Mouse (Mus musculus): ENCODE data around the gene Naa30. TPM values are rescaled to one million over a fixed set of nuclear protein-coding genes. Genes with fewer than 3 reads are reported as not detected.
A peak's percentile ranks its signal among the peaks of the same experiment; 100 is the strongest.
"Not testable (repeated sequence)": the region's sequence is repeated elsewhere in the genome, so short reads cannot be mapped to it uniquely, and the experiment has no call there.

Gene Naa30
- polyA plus RNA-seq, 1 experiment from 2014 or later = 12.2 TPM

GRCm38 (mm10) chr14:49210215-49210614, 38.2 kb downstream of the Naa30 start:
- H3K4me3 ChIP-seq (ENCODE audit: low read depth, low read length); H3K9me3 ChIP-seq (replicated peaks; ENCODE audit: control insufficient read depth, low read length, poor library complexity, severe bottlenecking); H3K36me3 ChIP-seq (ENCODE audit: control insufficient read depth, insufficient read depth, low read length); H3K4me2 ChIP-seq (ENCODE audit: low read length); ATAC-seq; H3K27me3 ChIP-seq (ENCODE audit: control insufficient read depth, insufficient read depth, low read depth, low read length); H3K4me1 ChIP-seq (ENCODE audit: control insufficient read depth, insufficient read depth, low read length); H3K27ac ChIP-seq (ENCODE audit: low read length); H3K9ac ChIP-seq (ENCODE audit: low read depth, low read length): not testable (repeated sequence)
- 92% methylated on average over 3 of the region's 3 CpGs for WGBS

- no peak overlapping the region for H3K4me3 ChIP-seq (ENCODE audit: low read depth, low read length)
- no peak overlapping the region for H3K9ac ChIP-seq (ENCODE audit: low read depth, low read length)
- no peak overlapping the region for H3K27ac ChIP-seq (ENCODE audit: low read length)
- no peaks in the 10 kb centered on the region for H3K27me3 ChIP-seq (ENCODE audit: control insufficient read depth, insufficient read depth, low read depth, low read length)
- WGBS = 66% methylated on average over 7 of the region's 7 CpGs
- no peaks in the 10 kb centered on the region for H3K4me1 ChIP-seq (ENCODE audit: control insufficient read depth, insufficient read depth, low read length)
- no peak overlapping the region for H3K4me2 ChIP-seq (ENCODE audit: low read length)
- H3K36me3 ChIP-seq (ENCODE audit: control insufficient read depth, insufficient read depth, low read length) = no peaks in the 10 kb centered on the region
- H3K9me3 ChIP-seq (replicated peaks; ENCODE audit: control insufficient read depth, low read length, poor library complexity, severe bottlenecking) = no peaks in the 10 kb centered on the region
- no peak for ATAC-seq
These were observed 46.7 kb downstream of the Naa30 start for GRCm38 (mm10) chr14:49218677-49219076.

GRCm38 (mm10) chr14:49219466-49220022, 47.5 kb downstream of the Naa30 start:
- not testable (repeated sequence) for H3K9ac ChIP-seq (ENCODE audit: low read depth, low read length); H3K27ac ChIP-seq (ENCODE audit: low read length); H3K4me2 ChIP-seq (ENCODE audit: low read length); H3K4me3 ChIP-seq (ENCODE audit: low read depth, low read length); ATAC-seq; H3K27me3 ChIP-seq (ENCODE audit: control insufficient read depth, insufficient read depth, low read depth, low read length); H3K36me3 ChIP-seq (ENCODE audit: control insufficient read depth, insufficient read depth, low read length); H3K9me3 ChIP-seq (replicated peaks; ENCODE audit: control insufficient read depth, low read length, poor library complexity, severe bottlenecking); H3K4me1 ChIP-seq (ENCODE audit: control insufficient read depth, insufficient read depth, low read length)
- WGBS = 92% methylated on average over 4 of the region's 4 CpGs

- WGBS = 89% methylated on average over 2 of the region's 2 CpGs
- Histone ChIP-seq H3K4me2 (ENCODE audit: low read length) (no peak overlapping the region), H3K36me3 (ENCODE audit: control insufficient read depth, insufficient read depth, low read length) (no peaks in the 10 kb centered on the region), H3K27me3 (ENCODE audit: control insufficient read depth, insufficient read depth, low read depth, low read length) (no peaks in the 10 kb centered on the region), H3K4me3 (ENCODE audit: low read depth, low read length) (no peak overlapping the region), H3K27ac (ENCODE audit: low read length) (no peak overlapping the region), H3K9me3 (replicated peaks; ENCODE audit: control insufficient read depth, low read length, poor library complexity, severe bottlenecking) (no peaks in the 10 kb centered on the region), H3K9ac (ENCODE audit: low read depth, low read length) (no peak overlapping the region), H3K4me1 (ENCODE audit: control insufficient read depth, insufficient read depth, low read length) (no peaks in the 10 kb centered on the region)
- no peak for ATAC-seq
These were observed 49.7 kb downstream of the Naa30 start for GRCm38 (mm10) chr14:49221771-49222170.

- no peak overlapping the region for H3K27ac ChIP-seq (ENCODE audit: low read length)
- no peak overlapping the region for H3K9ac ChIP-seq (ENCODE audit: low read depth, low read length)
- H3K4me1 ChIP-seq (ENCODE audit: control insufficient read depth, insufficient read depth, low read length) = peaks cover 2% of the 10 kb centered on the region; the same call in 1 of the 2 replicates
- no peaks in the 10 kb centered on the region for H3K36me3 ChIP-seq (ENCODE audit: control insufficient read depth, insufficient read depth, low read length)
- H3K4me3 ChIP-seq (ENCODE audit: low read depth, low read length) = no peak overlapping the region
- ATAC-seq = no peak
- H3K9me3 ChIP-seq (replicated peaks; ENCODE audit: control insufficient read depth, low read length, poor library complexity, severe bottlenecking) = no peaks in the 10 kb centered on the region
- WGBS = 73% methylated on average over 7 of the region's 7 CpGs
- no peaks in the 10 kb centered on the region for H3K27me3 ChIP-seq (ENCODE audit: control insufficient read depth, insufficient read depth, low read depth, low read length)
- no peak overlapping the region for H3K4me2 ChIP-seq (ENCODE audit: low read length)
These were observed 54.4 kb downstream of the Naa30 start for GRCm38 (mm10) chr14:49226471-49226870.

GRCm38 (mm10) chr14:49226986-49227385, 55.0 kb downstream of the Naa30 start:
- H3K36me3 ChIP-seq (ENCODE audit: control insufficient read depth, insufficient read depth, low read length) = no peaks in the 10 kb centered on the region
- H3K9ac ChIP-seq (ENCODE audit: low read depth, low read length) = no peak overlapping the region
- 79% methylated on average over 11 of the region's 11 CpGs for WGBS
- no peak overlapping the region for H3K4me3 ChIP-seq (ENCODE audit: low read depth, low read length)
- H3K4me2 ChIP-seq (ENCODE audit: low read length) = no peak overlapping the region
- H3K9me3 ChIP-seq (replicated peaks; ENCODE audit: control insufficient read depth, low read length, poor library complexity, severe bottlenecking) = no peaks in the 10 kb centered on the region
- peaks cover 2% of the 10 kb centered on the region; the same call in 1 of the 2 replicates for H3K4me1 ChIP-seq (ENCODE audit: control insufficient read depth, insufficient read depth, low read length)
- H3K27ac ChIP-seq (ENCODE audit: low read length) = no peak overlapping the region
- peak; percentile 17; the same call in 1 of the 2 replicates for ATAC-seq
- no peaks in the 10 kb centered on the region for H3K27me3 ChIP-seq (ENCODE audit: control insufficient read depth, insufficient read depth, low read depth, low read length)

GRCm38 (mm10) chr14:49231845-49232244, 59.8 kb downstream of the Naa30 start:
- no peak overlapping the region for H3K4me3 ChIP-seq (ENCODE audit: low read depth, low read length)
- no peak overlapping the region for H3K9ac ChIP-seq (ENCODE audit: low read depth, low read length)
- no peaks in the 10 kb centered on the region for H3K36me3 ChIP-seq (ENCODE audit: control insufficient read depth, insufficient read depth, low read length)
- H3K4me1 ChIP-seq (ENCODE audit: control insufficient read depth, insufficient read depth, low read length) = peaks cover 2% of the 10 kb centered on the region; the same call in 1 of the 2 replicates
- no peak overlapping the region for H3K27ac ChIP-seq (ENCODE audit: low read length)
- H3K4me2 ChIP-seq (ENCODE audit: low read length) = no peak overlapping the region
- no peak for ATAC-seq
- H3K27me3 ChIP-seq (ENCODE audit: control insufficient read depth, insufficient read depth, low read depth, low read length) = no peaks in the 10 kb centered on the region; the same call in 1 of the 2 replicates
- 83% methylated on average over 3 of the region's 3 CpGs for WGBS
- H3K9me3 ChIP-seq (replicated peaks; ENCODE audit: control insufficient read depth, low read length, poor library complexity, severe bottlenecking) = no peaks in the 10 kb centered on the region

GRCm38 (mm10) chr14:49234788-49235515, 62.9 kb downstream of the Naa30 start:
- no peak for ATAC-seq

GRCm38 (mm10) chr14:49238206-49238605, 66.2 kb downstream of the Naa30 start:
- Histone ChIP-seq H3K4me1 (ENCODE audit: control insufficient read depth, insufficient read depth, low read length) (peaks cover 2% of the 10 kb centered on the region; the same call in 1 of the 2 replicates), H3K4me3 (ENCODE audit: low read depth, low read length) (no peak overlapping the region), H3K9ac (ENCODE audit: low read depth, low read length) (no peak overlapping the region), H3K9me3 (replicated peaks; ENCODE audit: control insufficient read depth, low read length, poor library complexity, severe bottlenecking) (no peaks in the 10 kb centered on the region), H3K36me3 (ENCODE audit: control insufficient read depth, insufficient read depth, low read length) (no peaks in the 10 kb centered on the region), H3K4me2 (ENCODE audit: low read length) (no peak overlapping the region), H3K27ac (ENCODE audit: low read length) (no peak overlapping the region), H3K27me3 (ENCODE audit: control insufficient read depth, insufficient read depth, low read depth, low read length) (no peaks in the 10 kb centered on the region; the same call in 1 of the 2 replicates)
- WGBS = 33% methylated on average over 11 of the region's 11 CpGs
- peak; percentile 87 for ATAC-seq

More at GRCm38 (mm10) chr14:49234788-49235515, 62.9 kb downstream of the Naa30 start:
- Histone ChIP-seq H3K27me3 (ENCODE audit: control insufficient read depth, insufficient read depth, low read depth, low read length) (no peaks in the 10 kb centered on the region; the same call in 1 of the 2 replicates), H3K9ac (ENCODE audit: low read depth, low read length) (no peak overlapping the region), H3K9me3 (replicated peaks; ENCODE audit: control insufficient read depth, low read length, poor library complexity, severe bottlenecking) (no peaks in the 10 kb centered on the region), H3K4me1 (ENCODE audit: control insufficient read depth, insufficient read depth, low read length) (peaks cover 2% of the 10 kb centered on the region; the same call in 1 of the 2 replicates), H3K36me3 (ENCODE audit: control insufficient read depth, insufficient read depth, low read length) (no peaks in the 10 kb centered on the region), H3K4me3 (ENCODE audit: low read depth, low read length) (no peak overlapping the region), H3K4me2 (ENCODE audit: low read length) (no peak overlapping the region), H3K27ac (ENCODE audit: low read length) (no peak overlapping the region)
- 31% methylated on average over 9 of the region's 9 CpGs for WGBS

All from midbrain, embryonic 16.5 days (tissue).